Mouse (Mus musculus) lung, postnatal 10 days (tissue): Measurements from ENCODE around the gene Hist1h4b.
"Not testable (repeated sequence)": the region's sequence is repeated elsewhere in the genome, so short reads cannot be mapped to it uniquely, and the experiment has no call there.

Experiments
- DNase-seq: peaks from one replicate; pipeline ENCODE4 v3.0.0; 2021

Gene Hist1h4b

GRCm38 (mm10) chr13:23759251-23759771 lies 2.5 kb downstream of the Hist1h4b start:
- no peak for DNase-seq

- DNase-seq: no peak
Observed at GRCm38 (mm10) chr13:23759916-23760239, 3.1 kb downstream of the Hist1h4b start.

DNA sequence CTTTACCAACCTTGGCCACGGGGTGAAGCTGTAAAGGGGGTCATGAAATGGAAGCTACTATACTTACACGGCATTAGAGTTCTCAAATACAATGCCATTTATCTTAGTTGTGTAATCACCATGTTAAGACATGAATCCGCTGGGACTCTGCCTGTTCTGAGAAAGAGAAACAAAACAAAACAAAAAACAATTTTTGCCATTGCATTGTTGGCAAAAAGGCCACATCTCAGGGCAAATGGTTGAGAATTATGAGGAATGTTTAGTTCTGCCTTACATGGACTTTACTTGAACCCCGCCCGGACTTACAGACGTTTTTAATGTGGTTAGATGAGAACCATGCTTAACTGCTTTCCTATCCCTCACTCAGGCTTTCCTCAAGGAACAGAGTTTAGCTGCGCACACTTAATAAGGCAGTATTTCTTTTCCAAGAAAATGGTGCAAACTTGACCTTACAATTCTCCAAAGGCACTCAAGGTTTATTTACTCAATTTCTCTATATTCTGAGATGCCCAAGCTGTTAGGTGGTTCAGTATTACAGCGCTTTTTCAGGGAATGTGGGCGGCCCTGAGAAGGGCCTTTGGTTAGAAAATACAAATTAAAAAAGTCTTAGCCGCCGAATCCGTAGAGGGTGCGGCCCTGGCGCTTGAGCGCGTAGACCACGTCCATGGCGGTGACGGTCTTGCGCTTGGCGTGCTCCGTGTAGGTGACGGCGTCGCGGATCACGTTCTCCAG lies 3.6 kb downstream of the Hist1h4b start:
- DNase-seq: peak; percentile 31

DNA sequence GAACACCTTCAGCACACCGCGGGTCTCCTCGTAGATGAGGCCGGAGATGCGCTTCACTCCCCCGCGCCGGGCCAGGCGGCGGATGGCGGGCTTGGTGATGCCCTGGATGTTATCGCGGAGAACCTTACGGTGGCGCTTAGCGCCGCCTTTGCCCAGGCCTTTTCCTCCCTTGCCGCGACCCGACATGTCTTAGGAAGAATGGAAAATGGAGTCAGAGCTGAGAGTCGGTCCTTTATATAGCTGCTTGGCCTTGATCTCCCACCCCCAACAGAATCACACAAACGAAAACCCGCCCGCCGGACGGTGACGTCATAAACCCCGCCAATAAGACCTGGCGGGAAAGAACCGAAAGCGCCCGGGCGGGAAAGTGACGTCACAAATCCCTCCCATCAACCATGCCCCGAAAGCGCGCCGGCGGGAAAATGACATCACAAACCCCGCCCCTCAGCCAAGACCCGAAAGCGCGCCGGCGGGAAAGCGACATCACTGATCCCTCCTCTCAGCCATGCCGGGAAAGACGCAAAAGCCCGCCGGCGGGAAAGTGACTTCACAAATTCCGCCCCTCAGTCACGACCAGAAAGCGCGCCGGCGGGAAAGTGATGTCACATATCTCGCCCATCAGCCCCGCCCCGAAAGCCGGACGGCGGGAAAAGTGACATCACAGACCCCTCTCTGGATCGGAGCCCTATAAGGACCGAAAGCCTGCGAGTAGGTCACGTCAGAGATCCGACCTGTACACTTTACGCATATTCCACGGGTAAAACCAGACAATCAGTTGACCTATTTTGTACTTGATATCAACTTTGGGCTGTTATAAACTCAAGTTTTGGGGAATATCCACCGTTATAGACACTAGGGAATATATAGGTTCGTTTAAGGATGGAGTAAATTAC lies 4.4 kb downstream of the Hist1h4b start, which contains the start of gene Hist1h4a:
Hist1h4a (minus strand) TSS at position 259 of the 893 bp plus-strand sequence.
- peak; percentile 99 for DNase-seq

- DNase-seq: peak; percentile 64
Observed at GRCm38 (mm10) chr13:23761871-23762821, 5.3 kb downstream of the Hist1h4b start, which contains the start of gene Hist1h3a. Hist1h3a (minus strand) TSS chr13:23762386.

DNA sequence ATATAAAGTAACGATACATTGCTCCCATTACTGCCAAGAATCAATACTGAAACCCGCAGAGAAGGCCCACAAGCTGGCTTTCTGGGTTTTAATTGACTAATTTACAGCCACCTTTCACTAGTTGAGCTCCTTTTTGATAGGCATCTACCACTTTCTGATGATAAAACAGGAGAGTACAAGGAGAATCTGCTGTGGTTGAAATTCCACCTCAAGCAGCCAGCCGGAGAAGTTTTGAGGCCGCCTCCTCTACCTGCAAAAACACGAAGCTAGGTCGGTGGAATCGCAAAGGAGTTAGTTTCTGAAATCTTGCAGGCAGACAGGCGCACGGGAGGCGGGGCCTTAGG lies 6.4 kb downstream of the Hist1h4b start:
- no peak for DNase-seq

- peak; percentile 92 for DNase-seq
Observed at GRCm38 (mm10) chr13:23763586-23764323, 6.9 kb downstream of the Hist1h4b start, which contains the start of gene Hist1h1a. Hist1h1a (plus strand) TSS chr13:23763666.

- no peak for DNase-seq
Observed at GRCm38 (mm10) chr13:23764324-23765171, 7.7 kb downstream of the Hist1h4b start.

DNA sequence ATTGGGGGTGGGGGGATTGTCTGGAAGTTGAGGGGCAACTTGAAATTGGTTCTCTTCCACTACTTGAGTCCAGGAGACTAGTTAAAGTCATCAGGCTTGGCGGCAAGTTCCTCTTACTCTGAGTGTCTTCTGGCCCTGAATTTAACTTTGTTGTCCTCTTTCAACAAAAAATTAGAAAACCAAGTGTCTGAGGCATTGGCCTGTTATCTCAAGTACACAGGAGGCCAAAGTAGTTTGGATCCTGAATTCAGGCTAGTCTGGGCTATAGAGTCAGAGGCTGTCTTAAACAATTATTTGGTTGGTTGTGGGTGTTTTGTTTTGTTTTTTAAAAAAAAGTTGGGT lies 8.3 kb downstream of the Hist1h4b start:
- DNase-seq: no peak

GRCm38 (mm10) chr13:23766772-23767171 lies 10.0 kb downstream of the Hist1h4b start:
- DNase-seq: no peak

- DNase-seq: no peak
Observed at GRCm38 (mm10) chr13:23768834-23769397, 12.1 kb downstream of the Hist1h4b start.

DNA sequence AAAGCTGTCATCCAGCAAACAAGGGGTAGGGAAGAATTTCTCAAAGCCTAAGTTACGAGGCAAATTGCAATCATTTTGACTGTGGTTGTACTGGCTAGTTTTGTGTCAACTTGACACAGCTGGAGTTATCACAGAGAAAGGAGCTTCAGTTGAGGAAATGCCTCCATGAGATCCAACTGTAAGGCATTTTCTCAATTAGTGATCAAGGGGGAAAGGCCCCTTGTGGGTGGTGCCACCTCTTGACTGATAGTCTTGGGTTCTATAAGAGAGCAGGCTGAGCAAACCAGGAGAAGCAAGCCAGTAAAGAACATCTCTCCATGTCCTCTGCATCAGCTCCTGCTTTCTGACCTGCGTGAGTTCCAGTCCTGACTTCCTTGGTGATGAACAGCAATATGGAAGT lies 12.8 kb downstream of the Hist1h4b start, which contains the start of gene Trim38:
Trim38 (plus strand) TSS at position 301 of the 400 bp plus-strand sequence.
- not testable (repeated sequence) for DNase-seq

DNA sequence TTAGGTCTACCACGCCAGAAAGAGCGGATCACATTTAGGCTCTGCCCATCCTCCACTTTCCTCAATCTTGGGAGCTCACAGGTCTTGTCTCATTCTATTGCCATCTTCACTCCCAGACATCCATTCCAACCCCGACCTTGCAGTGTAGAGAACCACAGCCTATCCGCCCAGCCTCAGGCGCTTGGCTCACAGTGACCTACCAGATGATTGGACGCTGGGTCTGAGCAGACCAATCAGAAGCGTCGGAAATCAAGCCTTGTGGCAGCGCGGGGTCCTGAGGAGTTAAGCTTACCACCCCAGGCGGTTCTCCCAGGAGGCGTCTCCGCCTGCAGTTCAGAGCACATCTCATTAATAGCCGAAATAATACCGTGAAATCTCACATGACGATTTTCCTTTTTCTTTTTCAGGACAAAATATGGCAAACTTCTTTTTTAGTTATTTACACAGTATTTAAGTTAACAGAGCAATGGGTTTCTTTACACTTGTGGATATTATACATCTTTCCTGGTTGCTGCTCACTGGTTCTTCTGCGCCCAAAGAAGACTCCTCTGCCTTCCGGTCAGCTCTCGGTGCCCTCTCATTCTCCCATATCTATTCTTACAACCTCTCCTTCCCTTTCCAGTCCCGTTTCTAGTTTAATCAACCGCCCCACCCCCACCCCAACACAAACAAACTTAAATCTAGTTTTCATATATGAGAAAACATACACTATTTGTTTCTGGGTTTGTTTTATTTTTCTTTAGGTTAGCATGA lies 15.9 kb downstream of the Hist1h4b start:
- DNase-seq: peak; percentile 51

DNA sequence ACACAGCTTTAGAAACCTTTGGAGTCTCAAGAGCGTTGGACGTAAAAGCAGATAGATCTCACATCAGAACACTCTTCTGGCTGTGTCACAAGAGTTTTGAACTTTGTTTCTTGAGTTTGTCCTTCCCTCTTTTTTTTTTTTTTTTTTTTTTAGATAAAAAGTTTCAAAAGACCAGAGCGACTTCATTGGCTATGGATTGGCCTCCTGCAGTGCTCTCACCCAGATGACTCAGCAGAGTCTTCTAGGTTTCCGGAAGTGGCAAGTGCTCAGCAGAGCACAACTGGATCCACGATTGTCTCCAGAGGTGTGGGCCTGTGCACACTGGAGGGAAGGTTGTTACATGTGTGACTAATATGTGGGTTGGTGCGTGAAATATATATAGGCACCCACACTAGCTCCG lies 21.5 kb downstream of the Hist1h4b start:
- no peak for DNase-seq

- DNase-seq: no peak
Observed at GRCm38 (mm10) chr13:23779025-23779424, 22.2 kb downstream of the Hist1h4b start.

DNA sequence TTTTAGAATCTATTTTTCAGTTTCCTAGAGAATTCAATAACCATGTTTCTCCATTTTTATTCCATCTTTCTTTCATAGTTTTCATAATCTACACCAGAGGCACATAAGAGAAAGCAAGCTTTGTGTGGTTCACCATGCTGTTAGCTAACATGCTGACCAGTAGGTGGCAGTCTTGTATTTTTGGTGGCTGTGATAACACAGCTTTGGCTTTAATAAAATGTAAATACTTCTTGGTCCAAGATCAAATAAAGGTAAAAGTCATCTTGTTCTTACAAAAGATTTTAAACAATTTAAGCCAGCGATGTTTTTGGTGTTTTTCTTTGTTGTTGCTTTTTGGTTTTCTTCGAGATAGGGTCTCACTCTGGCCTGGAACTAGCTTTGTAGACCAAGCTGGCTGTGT lies 35.7 kb downstream of the Hist1h4b start:
- DNase-seq: peak; percentile 70

- DNase-seq: no peak
Observed at GRCm38 (mm10) chr13:23799405-23799804, 42.6 kb downstream of the Hist1h4b start.

DNA sequence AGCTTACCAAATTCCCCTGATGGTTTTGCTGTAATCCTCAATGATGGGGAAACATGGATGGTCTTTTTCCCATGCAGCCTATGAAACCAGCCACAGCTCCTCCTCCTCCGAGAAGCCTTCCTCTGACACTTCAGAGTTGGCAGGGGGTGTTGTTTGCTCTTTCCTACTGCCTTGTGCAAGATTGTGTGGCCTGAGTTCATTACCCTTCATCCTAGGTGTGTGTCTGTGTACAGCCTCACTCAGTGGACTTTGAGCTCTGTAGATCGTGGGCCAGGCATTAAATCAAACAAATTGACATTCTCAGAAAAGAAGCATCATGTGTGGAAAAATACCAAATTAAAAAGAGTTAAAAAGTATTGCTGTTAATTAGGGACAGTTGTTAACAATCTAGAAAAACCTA lies 47.7 kb downstream of the Hist1h4b start:
- no peak for DNase-seq

GRCm38 (mm10) chr13:23806422-23807052 lies 49.7 kb downstream of the Hist1h4b start, which contains the start of gene Slc17a2:
Slc17a2 (plus strand) TSS chr13:23806993.
- peak; percentile 22 for DNase-seq
